Mouse (Mus musculus) heart, adult 2 months (tissue): ENCODE measurements around the gene Setd6.

ENCODE experiments used
- CTCF ChIP-seq: fragments of 200-600 bp; IDR thresholded peaks from 2 replicates; pipeline ENCODE4 v1.8.1; 2022; ENCODE audit warnings: antibody characterized with exemption, mild to moderate bottlenecking, moderate library complexity
- EP300 ChIP-seq: fragments of 200-500 bp; IDR thresholded peaks from 2 replicates; pipeline ENCODE4 v1.6.1; 2011; ENCODE audit warnings: low read depth, low read length, control low read depth; ENCODE audit not compliant: insufficient read depth
- POLR2A ChIP-seq: fragments of 200-500 bp; IDR thresholded peaks from 2 replicates; pipeline ENCODE4 v1.6.1; 2011; ENCODE audit warnings: mild to moderate bottlenecking, low read depth, low read length, control low read depth; ENCODE audit not compliant: insufficient read depth

- TF ChIP-seq CTCF, result no peak
- no peak for TF ChIP-seq POLR2A
- TF ChIP-seq EP300, result no peak
These were observed 21.1 kb upstream of the Setd6 start for GRCm38 (mm10) chr8:95694631-95695030.
